Mouse (Mus musculus) erythroblast, embryonic 14.5 days (primary cell): ENCODE results near the gene Fam114a1.

Experiments
- GATA1 ChIP-seq: IDR thresholded peaks from 2 replicates; pipeline ENCODE4 v1.6.1; 2012; ENCODE audit warnings: low read length, inconsistent platforms, mixed read lengths
- TAL1 ChIP-seq: IDR thresholded peaks from 3 replicates; pipeline ENCODE4 v1.6.1; 2012; ENCODE audit warnings: low read length, inconsistent platforms, mixed read lengths

DNA sequence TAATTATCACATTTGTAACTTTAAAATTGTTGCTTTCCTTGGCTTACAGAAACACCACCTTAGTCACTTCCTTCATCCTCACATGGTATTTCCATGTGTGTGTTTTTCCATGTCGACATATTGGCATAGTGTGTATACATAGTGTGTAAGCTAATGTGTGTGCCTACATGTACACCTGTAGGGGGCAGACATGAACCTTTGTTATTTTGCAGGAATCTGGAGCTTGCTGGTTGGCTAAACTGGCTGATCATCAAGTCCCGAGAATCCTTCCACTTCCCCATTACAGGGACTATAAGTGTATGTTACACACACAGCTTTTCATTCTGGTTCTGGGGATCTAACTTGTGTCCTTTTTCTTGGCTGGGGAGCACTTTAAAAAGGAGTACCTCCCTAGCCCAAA lies 106.2 kb downstream of the Fam114a1 start:
- no peak for TF ChIP-seq GATA1
- TF ChIP-seq TAL1, result no peak
